Mouse (Mus musculus) megakaryocyte, embryonic 14.5 days (primary cell): Measurements from ENCODE around the gene Ifnar1.

Experiments used
- FLI1 ChIP-seq: IDR thresholded peaks from 2 replicates; pipeline ENCODE4 v1.6.1; 2012; ENCODE audit warnings: low read length, inconsistent platforms, mixed read lengths
- GATA1 ChIP-seq: IDR thresholded peaks from 3 replicates; pipeline ENCODE4 v1.6.1; 2012; ENCODE audit warnings: mixed read lengths, low read length, inconsistent platforms, borderline replicate concordance

DNA sequence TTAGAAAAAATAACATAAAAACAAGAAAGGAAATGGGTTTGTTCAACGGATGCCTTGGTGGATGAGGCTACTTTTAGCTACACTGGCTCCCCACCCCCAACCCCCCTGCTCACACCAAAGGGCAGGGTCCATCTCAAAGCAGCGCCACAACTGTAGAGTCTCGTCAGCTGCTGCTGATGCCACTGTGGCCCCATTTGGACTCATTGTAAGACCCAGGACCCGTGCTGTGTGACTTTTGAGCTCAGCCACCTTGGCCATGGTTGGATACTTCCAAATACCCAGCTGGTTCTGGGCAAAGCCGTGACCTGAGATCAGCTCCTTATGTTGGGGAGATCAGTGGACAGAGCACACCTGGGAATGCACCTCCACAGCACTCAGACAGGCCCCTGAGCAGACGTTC lies 28.1 kb downstream of the Ifnar1 start:
- TF ChIP-seq GATA1 (no peak), FLI1 (no peak)
